Mouse (Mus musculus): ENCODE results near the gene Gm8180. TPM values are rescaled to one million over a fixed set of nuclear protein-coding genes. Genes with fewer than 3 reads are reported as not detected.
"Not testable (repeated sequence)": the region's sequence is repeated elsewhere in the genome, so short reads cannot be mapped to it uniquely, and the experiment has no call there.

Gm8180 gene
- polyA plus RNA-seq, 1 experiment from 2014 or later: not detected

GRCm38 (mm10) chr14:43793811-43794210, 9.3 kb upstream of the Gm8180 start:
- not testable (repeated sequence) for H3K36me3 ChIP-seq (replicated peaks; ENCODE audit: control insufficient read depth, insufficient read depth); H3K9ac ChIP-seq; H3K27ac ChIP-seq

GRCm38 (mm10) chr14:43747566-43747965, 37.0 kb downstream of the Gm8180 start, which contains the start of gene Gm6526:
Gene Gm6526 (plus strand): TSS chr14:43747866.
- not testable (repeated sequence) for H3K4me3 ChIP-seq (replicated peaks; ENCODE audit: low read length); DNase-seq (ENCODE audit: low spot score); H3K27me3 ChIP-seq (ENCODE audit: control insufficient read depth, insufficient read depth, low read length); H3K4me1 ChIP-seq (replicated peaks; ENCODE audit: control insufficient read depth, insufficient read depth, low read length); ATAC-seq (ENCODE audit: low FRiP score); H3K27ac ChIP-seq; H3K4me2 ChIP-seq (replicated peaks); H3K9me3 ChIP-seq (ENCODE audit: control insufficient read depth, low read length); H3K36me3 ChIP-seq (replicated peaks; ENCODE audit: control insufficient read depth, insufficient read depth); H3K9ac ChIP-seq
- WGBS: 75% methylated on average over 4 of the region's 4 CpGs

More at GRCm38 (mm10) chr14:43793811-43794210, 9.3 kb upstream of the Gm8180 start:
- H3K4me1 ChIP-seq (replicated peaks; ENCODE audit: control insufficient read depth, insufficient read depth, low read length); H3K9me3 ChIP-seq (ENCODE audit: control insufficient read depth, low read length); H3K4me2 ChIP-seq (replicated peaks); DNase-seq (ENCODE audit: low spot score); ATAC-seq (ENCODE audit: low FRiP score); H3K4me3 ChIP-seq (replicated peaks; ENCODE audit: low read length); H3K27me3 ChIP-seq (ENCODE audit: control insufficient read depth, insufficient read depth, low read length): not testable (repeated sequence)
- WGBS: 87% methylated on average over 5 of the region's 5 CpGs

Other genes starting within 250 kb of the Gm8180 start
- gene Gm5799, start 241.2 kb downstream of the Gm8180 start, polyA plus RNA-seq (2014; fragmentation: Nextera tagmentation; extraction: Ambion mirVana): not detected in 2 replicates
- not detected in 2 replicates for gene Gm17654, start 205.6 kb downstream of the Gm8180 start, polyA plus RNA-seq (2014; fragmentation: Nextera tagmentation; extraction: Ambion mirVana)
- not detected in 2 replicates for gene Gm10375, start 176.7 kb downstream of the Gm8180 start, polyA plus RNA-seq (2014; fragmentation: Nextera tagmentation; extraction: Ambion mirVana)
- not detected in 2 replicates for gene Gm8165, start 107.5 kb downstream of the Gm8180 start, polyA plus RNA-seq (2014; fragmentation: Nextera tagmentation; extraction: Ambion mirVana)
- 0.72 and 1.1 TPM in 2 replicates for gene Gm7324, start 86.9 kb downstream of the Gm8180 start, polyA plus RNA-seq (2014; fragmentation: Nextera tagmentation; extraction: Ambion mirVana)
- gene Gm16506, start 57.3 kb downstream of the Gm8180 start, polyA plus RNA-seq (2014; fragmentation: Nextera tagmentation; extraction: Ambion mirVana): not detected in 2 replicates
- gene Gm6526, start 36.9 kb downstream of the Gm8180 start, polyA plus RNA-seq (2014; fragmentation: Nextera tagmentation; extraction: Ambion mirVana): not detected in 2 replicates
- not detected in 2 replicates for gene Ear1, start 90.8 kb upstream of the Gm8180 start, polyA plus RNA-seq (2014; fragmentation: Nextera tagmentation; extraction: Ambion mirVana)
- gene Ear10, start 138.8 kb upstream of the Gm8180 start, polyA plus RNA-seq (2014; fragmentation: Nextera tagmentation; extraction: Ambion mirVana): not detected in 2 replicates
- gene Gm8113, start 140.6 kb upstream of the Gm8180 start, polyA plus RNA-seq (2014; fragmentation: Nextera tagmentation; extraction: Ambion mirVana): 6.7 and 8.6 TPM in 2 replicates
- gene Ang5, start 172.3 kb upstream of the Gm8180 start, polyA plus RNA-seq (2014; fragmentation: Nextera tagmentation; extraction: Ambion mirVana): not detected in 2 replicates
- gene Ang6, start 217.5 kb upstream of the Gm8180 start, polyA plus RNA-seq (2014; fragmentation: Nextera tagmentation; extraction: Ambion mirVana): not detected in 2 replicates